Mouse (Mus musculus) T-cell, adult 2 months (primary cell): ENCODE measurements around the gene Fmn2.

Source experiments
- DNase-seq: peaks from one replicate; pipeline ENCODE4 v3.0.0; 2022; ENCODE audit warnings: low spot score

The Fmn2 gene

GRCm38 (mm10) chr1:174669132-174669531 lies 167.5 kb downstream of the Fmn2 start:
- no peak for DNase-seq

GRCm38 (mm10) chr1:174670846-174671245 lies 169.2 kb downstream of the Fmn2 start:
- DNase-seq, result no peak

- DNase-seq, result no peak
Measured at GRCm38 (mm10) chr1:174674586-174674985, 173.0 kb downstream of the Fmn2 start.

DNA sequence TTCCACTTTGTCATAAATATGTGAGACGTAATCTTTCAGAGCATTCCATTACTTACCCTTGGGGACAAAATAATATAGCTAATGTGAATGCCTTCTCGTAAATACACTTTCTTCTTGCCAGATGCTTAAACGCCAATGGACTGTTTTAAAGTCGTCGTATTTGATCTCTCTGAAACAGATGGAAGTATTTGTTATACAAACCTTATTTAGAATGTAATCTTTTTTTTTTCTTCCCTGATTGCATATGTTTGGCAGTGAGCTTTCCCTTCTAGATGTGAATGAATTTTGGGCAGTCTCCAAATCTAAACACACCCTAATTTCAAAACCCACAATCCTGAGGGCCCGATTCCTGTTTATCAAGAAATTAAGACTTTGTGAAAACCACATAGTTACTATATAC lies 173.7 kb downstream of the Fmn2 start:
- no peak for DNase-seq

DNA sequence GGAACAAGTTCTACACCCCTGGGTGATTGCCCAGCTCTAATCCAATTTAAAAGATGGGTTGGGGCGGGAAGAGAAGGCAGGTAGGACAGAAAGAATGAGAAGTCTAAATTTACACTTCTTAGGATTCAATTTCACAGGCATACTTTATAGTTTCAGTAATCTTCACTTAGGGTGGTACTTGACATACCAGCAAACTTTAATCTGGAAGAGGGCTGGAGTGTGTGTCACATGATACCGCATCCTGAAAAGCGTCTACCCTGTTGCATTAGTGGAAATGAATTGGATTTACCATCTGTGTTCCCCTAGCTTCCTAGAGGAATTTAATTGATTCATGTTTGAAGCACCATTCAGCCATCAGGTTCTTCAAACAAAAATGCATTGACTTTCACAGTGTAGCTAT lies 174.6 kb downstream of the Fmn2 start:
- no peak for DNase-seq

DNA sequence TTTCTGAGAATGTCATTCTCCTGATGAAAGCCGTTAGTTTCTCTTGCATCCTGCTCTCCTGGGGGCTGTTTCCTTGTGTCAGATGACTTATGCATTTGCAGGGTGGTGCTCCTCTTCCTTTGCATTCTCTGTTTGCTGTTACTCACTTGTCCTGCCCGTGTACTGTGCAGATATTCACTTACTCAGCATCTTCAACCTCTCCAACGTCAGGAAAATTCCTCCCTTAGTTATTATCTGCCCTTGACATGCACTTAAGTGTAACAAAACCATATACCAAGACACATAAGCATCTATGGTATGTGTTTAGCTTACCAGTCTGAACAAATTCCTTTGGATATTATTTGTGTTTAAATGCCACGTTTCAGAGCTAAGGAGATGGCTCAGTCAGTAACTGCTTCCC lies 175.6 kb downstream of the Fmn2 start:
- no peak for DNase-seq

DNA sequence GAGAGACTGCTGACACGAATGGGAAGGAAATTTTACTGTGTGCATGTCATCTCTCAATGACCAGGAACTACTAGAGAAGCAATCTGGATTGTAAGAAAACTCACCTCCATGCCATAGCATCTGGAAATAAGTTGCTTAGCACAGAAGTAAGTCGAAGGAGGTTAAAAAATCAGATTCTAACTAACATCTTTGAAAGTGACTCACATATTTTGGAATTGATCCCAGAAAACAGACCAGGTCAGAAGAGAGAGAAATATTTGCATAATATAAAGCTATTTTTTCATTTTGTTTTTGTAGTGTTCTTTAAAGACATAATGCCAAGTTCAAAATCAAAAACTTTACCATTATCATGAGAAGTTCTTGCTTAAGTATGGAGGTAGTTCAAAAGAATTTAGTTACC lies 187.7 kb downstream of the Fmn2 start:
- DNase-seq, result no peak

DNA sequence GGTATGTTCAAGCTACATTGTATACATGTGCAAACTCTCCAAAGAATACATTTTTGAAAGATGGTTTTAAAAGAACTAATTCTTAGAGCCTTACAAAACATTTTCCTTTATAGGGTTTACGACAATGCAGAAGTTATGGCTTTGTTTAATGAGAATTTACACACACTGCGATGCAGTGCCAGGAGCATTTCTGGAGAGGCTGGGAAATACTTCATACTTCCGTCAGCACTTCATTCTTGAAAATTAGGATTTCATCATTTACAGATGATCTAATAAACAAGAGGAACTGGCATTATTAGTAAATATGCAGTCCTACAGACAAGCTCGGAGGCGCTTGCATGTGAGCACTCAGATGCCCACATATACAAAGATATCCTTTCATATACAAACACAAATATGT lies 199.2 kb downstream of the Fmn2 start:
- no peak for DNase-seq

DNA sequence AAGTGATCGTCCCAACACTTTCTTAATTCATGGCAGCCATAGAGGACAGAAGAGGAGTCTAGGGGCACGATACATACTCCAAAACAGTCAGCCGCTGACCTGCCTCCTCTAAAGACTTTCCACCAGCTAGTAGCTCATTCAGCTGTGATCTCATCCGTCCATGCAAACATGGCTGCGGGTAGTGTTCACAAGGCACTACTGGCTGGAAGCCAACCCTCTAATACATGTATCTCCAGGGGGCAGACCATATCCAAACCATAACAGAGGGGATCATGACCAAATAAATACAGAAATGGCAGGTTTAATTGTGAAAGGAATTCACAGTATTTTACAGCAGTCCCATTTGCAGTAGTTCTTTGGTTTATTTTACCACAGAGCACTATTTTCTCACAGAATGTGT lies 200.2 kb downstream of the Fmn2 start:
- no peak for DNase-seq

- no peak for DNase-seq
Measured at GRCm38 (mm10) chr1:174703909-174704308, 202.3 kb downstream of the Fmn2 start.

DNA sequence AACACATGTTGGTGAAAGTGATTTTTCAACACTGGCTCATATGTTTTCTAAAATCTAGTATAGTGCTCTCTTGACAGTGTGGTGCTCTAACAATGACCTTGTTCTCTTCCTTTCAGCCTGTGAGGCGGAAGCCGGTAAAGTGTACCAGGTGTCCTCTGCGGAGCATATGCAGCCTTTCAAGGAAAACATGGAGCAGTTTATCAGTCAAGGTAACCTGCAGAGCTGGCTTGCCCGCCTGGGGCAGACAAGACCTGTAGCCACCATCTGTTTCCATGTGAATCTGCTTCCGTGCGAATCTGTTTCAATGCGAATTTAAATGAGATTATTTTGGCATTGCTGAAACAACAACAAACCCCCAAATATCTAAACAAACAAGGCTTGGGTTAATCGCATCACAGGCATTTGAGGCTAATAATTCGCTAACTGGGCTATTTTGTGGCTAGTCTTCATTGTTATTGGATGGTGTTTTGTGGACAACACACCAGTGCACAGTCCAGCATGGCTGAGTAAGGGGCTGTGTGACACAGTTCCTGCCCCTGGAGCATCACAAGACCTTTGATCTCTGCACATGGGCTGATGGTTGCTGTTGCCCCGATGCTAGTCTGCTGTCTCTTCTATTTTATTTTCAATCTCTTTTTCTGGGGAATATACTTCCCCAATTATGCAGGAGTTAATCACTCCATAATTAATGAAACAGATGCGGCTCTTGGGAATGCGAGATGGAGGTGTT lies 218.3 kb downstream of the Fmn2 start:
- DNase-seq, result no peak

DNA sequence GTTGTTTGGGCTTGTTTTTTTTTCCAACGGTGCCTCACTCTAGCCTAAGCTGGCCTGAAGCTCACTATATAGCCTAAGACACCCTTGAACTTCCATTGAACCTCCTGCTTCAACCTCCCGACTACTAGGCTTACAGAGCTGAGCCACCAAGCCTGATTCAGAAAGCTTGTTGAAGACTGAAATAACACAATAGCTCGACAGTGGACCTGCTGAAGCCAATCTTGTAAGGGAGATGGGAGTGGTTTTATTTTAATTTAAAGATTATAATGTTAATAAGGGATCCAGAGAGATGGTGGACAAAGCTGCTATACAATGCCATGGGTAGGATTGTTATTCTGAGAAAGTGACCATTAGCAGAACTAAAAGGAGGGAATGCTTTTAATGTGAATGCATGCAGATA lies 227.1 kb downstream of the Fmn2 start:
- no peak for DNase-seq

GRCm38 (mm10) chr1:174732715-174733114 lies 231.1 kb downstream of the Fmn2 start:
- DNase-seq, result no peak

GRCm38 (mm10) chr1:174738958-174739357 lies 237.3 kb downstream of the Fmn2 start:
- DNase-seq, result no peak

DNA sequence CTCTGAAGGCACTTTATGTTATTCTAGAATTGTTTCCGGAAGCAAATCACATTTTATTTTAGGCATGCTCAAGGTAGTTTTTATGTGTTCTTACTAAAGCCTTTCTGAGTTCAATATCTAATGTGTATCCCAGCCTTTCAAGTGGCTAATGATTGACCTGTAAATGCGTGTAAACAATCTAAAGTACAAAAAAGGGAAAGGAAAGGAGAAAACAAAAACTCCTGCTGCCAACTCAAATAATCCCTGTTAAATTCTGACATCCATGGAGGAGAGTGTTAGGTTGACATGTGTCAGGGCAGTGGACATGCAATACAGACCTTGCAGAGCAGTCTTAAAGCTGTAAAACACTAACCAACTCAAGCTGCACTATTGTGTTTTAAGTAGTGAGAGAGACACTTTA lies 241.0 kb downstream of the Fmn2 start:
- no peak for DNase-seq

DNA sequence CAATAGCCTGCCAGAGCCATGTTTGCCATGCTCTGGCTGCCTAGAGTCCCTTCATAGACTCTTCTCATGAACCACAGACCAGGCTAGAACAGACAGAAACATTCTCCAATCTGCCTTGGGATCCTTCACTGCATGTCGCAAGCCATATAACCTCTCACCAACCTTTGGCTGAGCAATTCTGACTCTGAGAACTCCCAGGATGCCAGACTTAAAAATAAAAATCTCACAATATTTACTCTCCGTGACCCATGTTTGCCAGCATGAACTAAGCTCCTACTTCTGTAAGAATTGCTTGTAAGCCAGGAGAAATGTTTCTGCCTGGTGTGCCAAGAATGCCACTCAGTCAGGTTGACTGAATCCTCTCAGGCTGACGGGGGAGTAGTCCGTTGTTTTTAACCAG lies 246.9 kb downstream of the Fmn2 start:
- no peak for DNase-seq

DNA sequence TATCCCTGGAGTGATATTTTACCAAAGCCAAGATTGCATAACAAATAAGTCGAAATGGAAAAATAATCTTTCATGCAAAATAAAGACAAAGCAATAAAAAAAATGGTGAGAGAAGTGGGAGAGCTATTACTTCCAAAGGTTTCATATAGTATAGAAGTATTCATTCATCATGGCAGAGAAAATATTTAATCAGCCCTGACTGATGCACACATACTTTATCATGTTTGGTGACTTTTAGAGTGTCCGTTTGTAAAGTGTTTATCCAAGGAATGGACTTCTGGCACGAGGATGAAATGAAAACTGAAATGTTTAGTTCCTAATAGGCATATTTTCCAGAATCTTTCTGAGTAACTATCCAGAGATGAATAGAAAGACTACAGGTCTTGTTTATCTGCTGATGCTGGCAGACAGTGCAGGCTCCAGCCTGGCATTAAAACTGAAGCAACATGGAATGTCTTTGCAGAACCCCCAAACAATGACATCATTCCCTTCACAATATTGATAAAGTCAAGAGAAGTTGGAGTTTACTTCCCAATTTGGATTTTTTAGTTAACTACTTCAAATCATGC lies 249.4 kb downstream of the Fmn2 start:
- DNase-seq, result no peak

- no peak for DNase-seq
Measured at GRCm38 (mm10) chr1:174759354-174759753, 257.7 kb downstream of the Fmn2 start.

GRCm38 (mm10) chr1:174765757-174766156 lies 264.1 kb downstream of the Fmn2 start:
- DNase-seq, result no peak

- no peak for DNase-seq
Measured at GRCm38 (mm10) chr1:174766852-174767251, 265.2 kb downstream of the Fmn2 start.

DNA sequence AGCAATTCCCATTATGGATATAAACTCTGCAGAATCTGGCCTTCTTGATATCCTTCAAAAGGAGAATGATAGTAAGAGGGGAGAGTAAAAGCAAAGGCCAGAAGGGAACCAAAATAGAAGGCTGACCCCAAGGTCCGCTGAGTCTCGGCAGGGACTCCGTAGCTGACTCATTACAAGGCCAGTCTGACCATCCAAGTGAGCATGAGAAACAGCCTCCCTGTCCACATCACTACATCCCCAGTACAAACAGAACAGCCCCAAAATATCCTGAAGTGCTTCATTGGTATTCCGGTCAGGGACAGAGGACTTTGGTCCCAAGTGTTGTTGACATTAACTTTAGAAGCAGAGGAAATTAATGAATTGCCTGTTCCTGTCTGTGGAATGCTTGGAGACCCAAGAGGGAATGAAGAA lies 270.3 kb downstream of the Fmn2 start:
- no peak for DNase-seq

- no peak for DNase-seq
Measured at GRCm38 (mm10) chr1:174781037-174781436, 279.4 kb downstream of the Fmn2 start.

GRCm38 (mm10) chr1:174788617-174789016 lies 287.0 kb downstream of the Fmn2 start:
- no peak for DNase-seq

DNA sequence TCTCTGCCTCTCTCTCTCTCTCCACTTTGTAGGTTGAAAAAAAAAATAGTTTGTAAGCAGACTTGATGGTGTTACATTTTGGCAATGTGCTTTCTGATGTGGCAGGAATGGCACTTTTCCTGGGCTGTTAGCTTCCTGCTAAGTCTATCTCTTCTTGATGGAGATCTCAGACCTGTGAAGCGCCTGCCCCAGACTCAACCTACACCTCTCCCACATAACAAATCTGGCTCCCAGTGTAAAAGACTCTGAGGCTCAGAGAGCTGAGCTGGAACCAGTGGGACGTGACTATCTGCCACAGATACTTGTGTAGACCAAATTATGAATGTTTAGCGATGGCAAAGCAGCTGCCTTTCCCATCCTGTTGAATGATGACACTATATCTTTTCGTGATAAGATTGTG lies 310.2 kb downstream of the Fmn2 start:
- no peak for DNase-seq
